Mouse (Mus musculus) heart, embryonic 11.5 days (tissue): ENCODE data around the gene Olfr406. TPM values are rescaled to one million over a fixed set of nuclear protein-coding genes. Genes with fewer than 3 reads are reported as not detected.

ENCODE experiments used
- ATAC-seq: fragments of 200-750 bp; cut with Nextera tagmentation; replicated peaks from 2 replicates; pipeline ENCODE4 v1.8.0; 2017; ENCODE audit warnings: moderate library complexity; ENCODE audit not compliant: insufficient number of reproducible peaks, low FRiP score, low TSS enrichment
- H3K27ac ChIP-seq: fragments of 300-500 bp; sonication (generic); 2 replicates; pipeline ENCODE4 v1.5.1; 2014; ENCODE audit warnings: mild to moderate bottlenecking, low read depth, low read length
- H3K27me3 ChIP-seq: fragments of 300-500 bp; sonication (generic); 2 replicates; pipeline ENCODE4 v1.6.1; 2014; ENCODE audit warnings: mild to moderate bottlenecking, low read length, mixed read lengths; ENCODE audit not compliant: control insufficient read depth, insufficient read depth
- H3K36me3 ChIP-seq: fragments of 300-500 bp; sonication (generic); 2 replicates; pipeline ENCODE4 v1.6.1; 2014; ENCODE audit warnings: mild to moderate bottlenecking, low read length, moderate library complexity, mixed read lengths; ENCODE audit not compliant: control insufficient read depth, insufficient read depth
- H3K4me1 ChIP-seq: fragments of 300-500 bp; sonication (generic); 2 replicates; pipeline ENCODE4 v1.6.1; 2014; ENCODE audit warnings: low read length; ENCODE audit not compliant: control insufficient read depth, insufficient read depth
- H3K4me2 ChIP-seq: fragments of 300-500 bp; sonication (generic); 2 replicates; pipeline ENCODE4 v1.6.1; 2014; ENCODE audit warnings: mild to moderate bottlenecking, moderate library complexity
- H3K4me3 ChIP-seq: fragments of 300-500 bp; sonication (generic); 2 replicates; pipeline ENCODE4 v1.5.1; 2014; ENCODE audit warnings: low read depth, low read length
- H3K9ac ChIP-seq: fragments of 300-500 bp; sonication (generic); 2 replicates; pipeline ENCODE4 v1.6.1; 2014; ENCODE audit warnings: mild to moderate bottlenecking, low read depth, low read length, moderate library complexity
- H3K9me3 ChIP-seq: fragments of 300-500 bp; sonication (generic); replicated peaks from 2 replicates; pipeline ENCODE4 v1.6.1; 2016; ENCODE audit warnings: low read length; ENCODE audit not compliant: control insufficient read depth
- WGBS: fragments of 180-500 bp; shearing (Covaris S2); extraction: QIAGEN DNeasy Blood & Tissue Kit; methylation state at CpG from one replicate; pipeline ENCODE4 v1.1.7; 2014; ENCODE audit not compliant: insufficient replicate concordance; 5-methylcytosine and 5-hydroxymethylcytosine counted together
- polyA plus RNA-seq: library from polyadenylated mRNA; unstranded; fragments of >200 nt; fragmentation: Nextera tagmentation; extraction: Ambion mirVana; gene quantifications from 2 replicates; pipeline ENCODE4 v1.2.1, GENCODE M21; 2014

Gene Olfr406
- polyA plus RNA-seq: not detected in 2 replicates

DNA sequence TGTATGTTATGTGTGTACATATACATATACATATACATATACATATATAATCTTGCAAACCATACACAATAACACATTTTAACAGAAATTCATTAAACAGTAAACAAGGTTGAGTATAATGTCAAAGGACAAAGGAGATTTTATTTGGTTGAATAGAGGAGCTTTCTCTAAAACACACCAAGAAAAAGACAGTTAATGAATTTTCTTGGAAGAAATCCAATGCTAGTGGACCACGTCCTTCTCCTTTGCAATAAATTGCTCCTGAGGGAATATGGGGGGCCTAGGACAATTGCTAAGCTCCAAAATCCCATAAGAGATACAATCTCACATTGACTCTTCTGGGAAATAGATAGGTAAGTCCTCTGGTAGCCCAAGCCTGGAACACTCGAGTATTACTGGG, at the start of gene Olfr406:
Gene Olfr406 (plus strand): TSS at position 301 of the 400 bp plus-strand sequence.
- Histone ChIP-seq H3K4me2 (no peak within 1 kb of the TSS), H3K36me3 (no peaks in the 10 kb centered on the region), H3K4me3 (no peak within 1 kb of the TSS), H3K27me3 (no peaks in the 10 kb centered on the region), H3K27ac (no peak within 1 kb of the TSS), H3K4me1 (no peaks in the 10 kb centered on the region), H3K9me3 (peaks cover 4% of the 10 kb centered on the region), H3K9ac (no peak within 1 kb of the TSS)
- ATAC-seq: no peak
- WGBS: 45% methylated on average over 2 of the region's 2 CpGs

DNA sequence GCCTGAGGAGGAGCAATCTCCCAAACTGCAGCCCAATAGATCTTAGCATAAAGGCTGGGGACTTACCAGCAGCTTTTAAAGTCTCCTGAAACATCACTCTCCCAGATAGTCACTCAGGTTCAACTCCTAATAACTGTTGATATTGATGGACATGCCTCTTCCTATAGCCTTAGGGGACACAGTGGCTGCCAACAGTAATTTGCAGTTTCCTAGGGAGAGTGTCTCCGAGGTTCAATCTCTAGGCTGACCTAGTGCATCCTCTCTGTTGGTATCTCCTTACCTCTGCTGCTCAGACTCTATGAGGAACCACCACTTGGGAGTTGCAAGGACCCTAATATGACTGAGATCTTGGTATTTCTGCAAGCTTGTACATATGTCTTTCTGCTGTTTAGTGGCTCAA, 48.3 kb upstream of the Olfr406 start, which contains the start of gene Olfr43:
Gene Olfr43 (minus strand): TSS at position 101 of the 400 bp plus-strand sequence.
- H3K9me3 ChIP-seq: no peaks in the 10 kb centered on the region
- H3K4me2 ChIP-seq: no peak within 1 kb of the TSS
- H3K36me3 ChIP-seq: no peaks in the 10 kb centered on the region
- no peak within 1 kb of the TSS for H3K9ac ChIP-seq
- ATAC-seq: no peak
- H3K4me3 ChIP-seq: no peak within 1 kb of the TSS
- no peaks in the 10 kb centered on the region for H3K27me3 ChIP-seq
- H3K27ac ChIP-seq: no peak within 1 kb of the TSS
- 28% methylated on average over 1 of the region's 1 CpGs for WGBS
- no peaks in the 10 kb centered on the region for H3K4me1 ChIP-seq

DNA sequence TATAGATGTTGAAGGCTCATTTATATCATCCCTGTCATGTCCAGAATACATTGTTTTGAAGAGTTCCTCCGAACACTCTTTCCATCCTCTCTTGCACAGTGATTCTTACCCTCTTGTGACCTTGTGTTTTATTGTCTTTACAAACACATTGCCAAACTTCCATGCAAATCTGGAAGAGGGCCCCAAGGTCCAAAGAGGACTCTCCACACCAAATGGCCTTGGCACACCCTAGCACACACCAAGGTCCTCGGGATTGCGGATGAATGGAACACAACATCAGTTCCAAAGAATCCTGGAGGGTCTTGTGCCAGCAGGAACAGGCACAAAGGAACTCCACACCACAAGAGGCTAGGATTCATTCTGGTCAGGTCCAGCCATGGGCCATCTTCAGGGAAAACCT, 18.4 kb upstream of the Olfr406 start:
- Histone ChIP-seq H3K4me1 (no peaks in the 10 kb centered on the region), H3K4me2 (no peak overlapping the region), H3K27ac (no peak overlapping the region), H3K9me3 (peaks cover 5% of the 10 kb centered on the region; the same call in 1 of the 2 replicates), H3K27me3 (no peaks in the 10 kb centered on the region), H3K36me3 (no peaks in the 10 kb centered on the region), H3K4me3 (no peak overlapping the region), H3K9ac (no peak overlapping the region)
- ATAC-seq: no peak
- 81% methylated on average over 3 of the region's 3 CpGs for WGBS

DNA sequence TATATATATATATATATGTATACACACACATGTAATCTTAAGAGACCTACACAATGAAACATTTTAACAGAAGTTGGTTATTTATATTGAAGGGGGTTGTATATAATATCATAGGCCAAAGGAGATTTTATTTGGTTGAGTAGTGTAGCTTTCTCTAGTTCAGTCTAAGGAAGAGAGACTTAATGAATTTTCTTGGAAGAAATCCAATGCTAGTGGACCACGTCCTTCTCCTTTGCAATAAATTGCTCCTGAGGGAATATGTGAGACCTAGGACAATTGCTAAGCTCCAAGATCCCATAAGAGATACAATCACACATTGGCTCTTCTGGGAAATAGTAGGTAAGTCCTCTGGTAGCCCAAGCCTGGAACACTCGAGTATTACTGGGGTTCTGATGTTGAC, 23.8 kb downstream of the Olfr406 start, which contains the start of gene Olfr59:
Gene Olfr59 (plus strand): TSS at position 301 of the 400 bp plus-strand sequence.
- H3K36me3 ChIP-seq: no peaks in the 10 kb centered on the region
- no peak within 1 kb of the TSS for H3K4me3 ChIP-seq
- no peak within 1 kb of the TSS for H3K27ac ChIP-seq
- H3K4me1 ChIP-seq: no peaks in the 10 kb centered on the region
- H3K27me3 ChIP-seq: no peaks in the 10 kb centered on the region
- no peak within 1 kb of the TSS for H3K9ac ChIP-seq
- peaks cover 2% of the 10 kb centered on the region; the same call in 1 of the 2 replicates for H3K9me3 ChIP-seq
- no peak within 1 kb of the TSS for H3K4me2 ChIP-seq
- no peak for ATAC-seq
- WGBS: 66% methylated on average over 2 of the region's 2 CpGs

DNA sequence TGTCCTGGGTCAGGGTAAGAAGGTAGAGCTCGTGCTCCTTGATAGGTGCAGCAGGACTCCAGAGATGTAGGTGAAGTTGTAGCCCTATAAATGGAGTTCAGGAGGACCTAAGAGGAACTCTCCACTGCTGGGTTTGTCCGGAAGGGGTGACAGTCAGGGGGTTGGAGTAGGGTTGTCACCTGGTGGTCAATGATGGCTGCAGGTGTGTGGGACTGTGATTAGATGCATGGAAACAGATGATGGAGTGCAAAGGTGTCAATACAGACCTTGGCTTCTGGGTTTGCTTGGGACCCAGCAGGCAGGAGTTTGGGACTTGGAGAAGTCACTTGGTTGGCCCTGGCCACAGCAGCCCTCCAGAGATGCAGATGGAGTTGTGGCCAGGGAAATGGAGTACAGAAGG, 27.6 kb downstream of the Olfr406 start:
- H3K4me1 ChIP-seq: no peaks in the 10 kb centered on the region
- no peak overlapping the region for H3K4me2 ChIP-seq
- H3K27ac ChIP-seq: no peak overlapping the region
- H3K27me3 ChIP-seq: no peaks in the 10 kb centered on the region
- no peak overlapping the region for H3K9ac ChIP-seq
- ATAC-seq: no peak
- H3K36me3 ChIP-seq: no peaks in the 10 kb centered on the region
- 66% methylated on average over 2 of the region's 2 CpGs for WGBS
- H3K9me3 ChIP-seq: no peaks in the 10 kb centered on the region
- H3K4me3 ChIP-seq: no peak overlapping the region

Other genes with a start within 250 kb of the Olfr406 start
- not detected in 2 replicates for gene Olfr139, start 203.3 kb upstream of the Olfr406 start, polyA plus RNA-seq
- gene Olfr399, start 203.2 kb upstream of the Olfr406 start, polyA plus RNA-seq: not detected in 2 replicates
- gene Zfp616, start 189.9 kb upstream of the Olfr406 start, polyA plus RNA-seq: not detected in 2 replicates
- not detected in 2 replicates for gene Olfr401, start 146.1 kb upstream of the Olfr406 start, polyA plus RNA-seq
- gene Olfr402, start 106.3 kb upstream of the Olfr406 start, polyA plus RNA-seq: not detected in 2 replicates
- not detected in 2 replicates for gene Olfr403, start 73.6 kb upstream of the Olfr406 start, polyA plus RNA-seq
- not detected in 2 replicates for gene Olfr43, start 48.4 kb upstream of the Olfr406 start, polyA plus RNA-seq
- not detected in 2 replicates for gene Olfr59, start 23.9 kb downstream of the Olfr406 start, polyA plus RNA-seq
- not detected in 2 replicates for gene Olfr410, start 78.2 kb downstream of the Olfr406 start, polyA plus RNA-seq
- gene Olfr411, start 92.8 kb downstream of the Olfr406 start, polyA plus RNA-seq: not detected in 2 replicates
- not detected in 2 replicates for gene Olfr412, start 102.3 kb downstream of the Olfr406 start, polyA plus RNA-seq